Mouse (Mus musculus) limb, embryonic 12.5 days (tissue): Measurements from ENCODE around the gene Hacl1. TPM values are rescaled to one million over a fixed set of nuclear protein-coding genes. Genes with fewer than 3 reads are reported as not detected.

Experiments used
- ATAC-seq: fragments of 200-750 bp; cut with Nextera tagmentation; 2 replicates; pipeline ENCODE4 v1.8.0; 2017; ENCODE audit warnings: low read depth, moderate TSS enrichment; ENCODE audit not compliant: insufficient number of reproducible peaks, insufficient read depth, low FRiP score, low TSS enrichment
- H3K27ac ChIP-seq: fragments of 300-500 bp; sonication (generic); 2 replicates; pipeline ENCODE4 v1.5.1; 2016; ENCODE audit warnings: mild to moderate bottlenecking, moderate library complexity
- H3K27me3 ChIP-seq: fragments of 300-500 bp; sonication (generic); 2 replicates; pipeline ENCODE4 v1.6.1; 2016; ENCODE audit warnings: mild to moderate bottlenecking, moderate library complexity
- H3K36me3 ChIP-seq: fragments of 300-500 bp; sonication (generic); 2 replicates; pipeline ENCODE4 v1.6.1; 2016; ENCODE audit warnings: mild to moderate bottlenecking, moderate library complexity
- H3K4me1 ChIP-seq: fragments of 300-500 bp; sonication (generic); replicated peaks from 2 replicates; pipeline ENCODE4 v1.6.1; 2016
- H3K4me2 ChIP-seq: fragments of 300-500 bp; sonication (generic); 2 replicates; pipeline ENCODE4 v1.6.1; 2016; ENCODE audit warnings: mild to moderate bottlenecking, moderate library complexity
- H3K4me3 ChIP-seq: fragments of 300-500 bp; sonication (generic); replicated peaks from 2 replicates; pipeline ENCODE4 v1.5.1; 2016; ENCODE audit warnings: mild to moderate bottlenecking
- H3K9ac ChIP-seq: fragments of 300-500 bp; sonication (generic); replicated peaks from 2 replicates; pipeline ENCODE4 v1.6.1; 2016; ENCODE audit warnings: mild to moderate bottlenecking, moderate library complexity
- H3K9me3 ChIP-seq: fragments of 300-500 bp; sonication (generic); 2 replicates; pipeline ENCODE4 v1.6.1; 2016; ENCODE audit warnings: mild to moderate bottlenecking, moderate library complexity
- WGBS: fragments of 180-500 bp; shearing (Covaris S2); methylation state at CpG from one replicate; pipeline ENCODE4 v1.1.7; 2016; 5-methylcytosine and 5-hydroxymethylcytosine counted together
- polyA plus RNA-seq: library from polyadenylated mRNA; unstranded; fragments of >200 nt; fragmentation: Nextera tagmentation; extraction: Ambion mirVana; gene quantifications from 2 replicates; pipeline ENCODE4 v1.2.1, GENCODE M21; 2016

The Hacl1 gene
- polyA plus RNA-seq, 1 experiment from 2014 or later: 10.6 TPM

- Histone ChIP-seq H3K4me3 (no peak overlapping the region), H3K27me3 (no peaks in the 10 kb centered on the region), H3K9ac (no peak overlapping the region), H3K4me1 (peaks cover 9% of the 10 kb centered on the region; the same call in 1 of the 2 replicates), H3K4me2 (no peak overlapping the region), H3K9me3 (no peaks in the 10 kb centered on the region), H3K36me3 (no peaks in the 10 kb centered on the region), H3K27ac (no peak overlapping the region)
- ATAC-seq: no peak
- WGBS: 88% methylated on average over 7 of the region's 7 CpGs
Measured at GRCm38 (mm10) chr14:31555021-31555420, 86.1 kb downstream of the Hacl1 start.

Other genes starting within 250 kb of the Hacl1 start
- 41.9 and 47.4 TPM in 2 replicates for gene Sh3bp5, start 205.2 kb downstream of the Hacl1 start, polyA plus RNA-seq
- 29.4 and 30.1 TPM in 2 replicates for gene Eaf1, start 146.9 kb downstream of the Hacl1 start, polyA plus RNA-seq
- gene Mettl6, start 146.2 kb downstream of the Hacl1 start, polyA plus RNA-seq: 85.1 and 89.2 TPM in 2 replicates
- 1.2 and 2.0 TPM in 2 replicates for gene Colq, start 49.9 kb downstream of the Hacl1 start, polyA plus RNA-seq
- 2.0 TPM in 1 of 2 replicates, not detected in the other for gene Gm49387, start 408 bp downstream of the Hacl1 start, polyA plus RNA-seq
- gene Btd, start 258 bp downstream of the Hacl1 start, polyA plus RNA-seq: 23.2 and 25.5 TPM in 2 replicates
- gene Ankrd28, start 189.4 kb upstream of the Hacl1 start, polyA plus RNA-seq: 9.7 and 12.1 TPM in 2 replicates